Mouse (Mus musculus): ENCODE data around the gene Cdca7l.

DNA sequence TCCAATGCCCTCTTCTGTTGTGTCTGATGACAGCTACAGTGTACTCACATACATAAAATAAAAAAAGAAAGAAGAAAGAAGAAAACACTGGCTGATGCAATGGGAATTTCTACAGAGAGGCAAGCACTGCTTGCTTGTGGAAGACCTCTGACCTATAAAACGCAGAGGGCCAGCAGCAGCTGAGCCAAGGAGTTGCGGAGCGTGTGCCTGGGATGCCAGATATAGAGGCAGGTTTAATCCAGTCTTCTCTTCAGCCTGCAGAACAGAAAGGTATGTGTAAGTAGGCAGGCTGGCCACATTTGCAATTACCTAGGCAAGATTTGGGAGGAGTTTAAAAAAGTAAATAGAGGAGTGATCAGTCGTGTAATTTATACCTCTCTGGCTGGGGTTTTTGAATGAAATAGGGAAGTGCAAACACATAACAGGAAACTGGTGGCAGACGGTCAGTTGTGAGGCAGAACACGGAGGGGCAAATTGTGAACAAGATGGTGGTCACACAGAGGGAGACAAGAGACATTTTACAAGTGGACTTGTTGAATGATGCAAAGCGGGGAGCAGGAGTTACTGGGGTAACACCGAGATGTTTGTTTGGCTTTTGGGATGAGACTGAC, 27.4 kb downstream of the Cdca7l start:
- no peak for TF ChIP-seq POLR2A (IDR thresholded peaks at IDR 0.05; ENCODE audit: low read depth, low read length)
- no peak for TF ChIP-seq CTCF (IDR thresholded peaks at IDR 0.05; ENCODE audit: borderline replicate concordance, insufficient read depth, low read length)
